Mouse (Mus musculus) stomach, postnatal 0 days (tissue): ENCODE measurements around the gene 5730596B20Rik. TPM values are rescaled to one million over a fixed set of nuclear protein-coding genes. Genes with fewer than 3 reads are reported as not detected.
A peak's percentile ranks its signal among the peaks of the same experiment; 100 is the strongest.

Experiments
- ATAC-seq: fragments of 200-750 bp; cut with Nextera tagmentation; 2 replicates; pipeline ENCODE4 v1.8.0; 2017; ENCODE audit not compliant: low FRiP score, low TSS enrichment
- DNase-seq: peaks from one replicate; pipeline ENCODE4 v3.0.0-alpha.2; 2016; ENCODE audit warnings: low spot score
- H3K27ac ChIP-seq: fragments of 300-500 bp; sonication (generic); replicated peaks from 2 replicates; pipeline ENCODE4 v1.5.1; 2014; ENCODE audit warnings: mild to moderate bottlenecking, control low read depth
- H3K27me3 ChIP-seq: fragments of 300-500 bp; sonication (generic); 2 replicates; pipeline ENCODE4 v1.6.1; 2014; ENCODE audit warnings: low read length; ENCODE audit not compliant: control insufficient read depth, insufficient read depth
- H3K36me3 ChIP-seq: fragments of 300-500 bp; sonication (generic); 2 replicates; pipeline ENCODE4 v1.6.1; 2014; ENCODE audit warnings: low read length, mixed read lengths; ENCODE audit not compliant: control insufficient read depth, insufficient read depth
- H3K4me1 ChIP-seq: fragments of 300-500 bp; sonication (generic); replicated peaks from 2 replicates; pipeline ENCODE4 v1.6.1; 2014; ENCODE audit warnings: antibody characterized with exemption; ENCODE audit not compliant: control insufficient read depth, insufficient read depth
- H3K4me2 ChIP-seq: fragments of 300-500 bp; sonication (generic); replicated peaks from 2 replicates; pipeline ENCODE4 v1.6.1; 2014; ENCODE audit warnings: low read depth, mild to moderate bottlenecking, control low read depth, moderate library complexity
- H3K4me3 ChIP-seq: fragments of 300-500 bp; sonication (generic); 2 replicates; pipeline ENCODE4 v1.5.1; 2014; ENCODE audit warnings: low read depth, low read length, control low read depth
- H3K9ac ChIP-seq: fragments of 300-500 bp; sonication (generic); 2 replicates; pipeline ENCODE4 v1.6.1; 2014; ENCODE audit warnings: mild to moderate bottlenecking, low read length, control low read depth, mixed read lengths
- H3K9me3 ChIP-seq: fragments of 300-500 bp; sonication (generic); 2 replicates; pipeline ENCODE4 v1.6.1; 2016; ENCODE audit warnings: low read length; ENCODE audit not compliant: control insufficient read depth
- CTCF ChIP-seq: IDR thresholded peaks from 2 replicates; pipeline ENCODE4 v1.5.1; 2016; ENCODE audit warnings: antibody characterized with exemption, low read depth, mild to moderate bottlenecking, moderate library complexity
- EP300 ChIP-seq: optimal IDR thresholded peaks from 2 replicates; pipeline ENCODE3; 2016; ENCODE audit warnings: antibody characterized with exemption
- WGBS: fragments of 180-500 bp; shearing (Covaris S2); extraction: QIAGEN DNeasy Blood & Tissue Kit; methylation state at CpG from one replicate; pipeline ENCODE4 v1.1.7; 2014; 5-methylcytosine and 5-hydroxymethylcytosine counted together
- polyA plus RNA-seq: library from polyadenylated mRNA; unstranded; fragments of >200 nt; fragmentation: Nextera tagmentation; extraction: Ambion mirVana; gene quantifications from 2 replicates; pipeline ENCODE4 v1.2.1, GENCODE M21; 2015

Gene 5730596B20Rik
- polyA plus RNA-seq, 1 experiment from 2014 or later = 0.90 TPM

DNA sequence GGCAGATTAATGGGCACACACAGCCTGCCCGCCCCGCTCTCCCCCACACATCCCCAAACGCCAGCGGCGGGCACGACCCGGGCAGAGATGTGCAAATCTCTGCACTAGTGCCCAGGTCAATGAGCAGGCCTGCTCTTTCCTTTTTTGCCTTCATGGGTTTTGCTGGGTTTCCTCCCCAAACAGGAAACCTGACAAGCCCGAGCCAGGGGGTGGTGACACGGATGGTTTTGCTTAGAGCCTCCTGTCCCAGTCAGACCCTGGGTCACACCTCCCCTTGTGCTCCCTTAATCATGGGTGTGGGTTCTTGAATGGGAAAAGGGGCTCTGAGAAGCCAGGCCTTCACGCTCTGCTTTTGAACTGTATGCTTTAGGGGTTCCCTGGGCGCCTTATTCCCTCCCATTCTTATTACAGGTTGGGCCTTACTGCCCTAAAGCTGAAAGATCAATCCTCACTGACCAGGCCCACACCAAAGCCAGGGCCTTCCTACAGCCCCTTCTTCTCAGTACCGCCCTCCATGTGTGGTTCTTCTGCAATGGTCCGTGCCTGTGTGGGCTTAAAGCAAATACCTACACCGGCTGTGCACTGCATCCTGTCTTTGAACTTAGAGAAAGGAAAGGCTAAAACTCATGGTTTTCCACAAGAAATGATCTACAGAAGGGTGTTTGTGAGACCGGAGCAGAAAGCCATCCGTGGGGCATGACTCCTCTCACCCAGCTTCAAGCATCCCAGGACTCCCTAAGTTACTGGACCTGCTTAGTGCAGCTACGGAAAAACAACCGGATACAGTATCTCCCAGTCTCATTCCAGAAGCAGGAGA, 31.8 kb downstream of the 5730596B20Rik start:
- no peaks in the 10 kb centered on the region for H3K36me3 ChIP-seq
- no peaks in the 10 kb centered on the region for H3K9me3 ChIP-seq
- peak overlapping the region; percentile 78 for H3K27ac ChIP-seq
- ATAC-seq = no peak
- no peak for DNase-seq
- peak overlapping the region; percentile 42 for H3K4me3 ChIP-seq
- TF ChIP-seq CTCF (no peak), EP300 (no peak)
- H3K4me1 ChIP-seq = no peaks in the 10 kb centered on the region
- H3K27me3 ChIP-seq = peaks cover 8% of the 10 kb centered on the region; the same call in 1 of the 2 replicates
- WGBS = 17% methylated on average over 18 of the region's 18 CpGs
- H3K4me2 ChIP-seq = peak overlapping the region; percentile 76
- H3K9ac ChIP-seq = peak overlapping the region; percentile 53

DNA sequence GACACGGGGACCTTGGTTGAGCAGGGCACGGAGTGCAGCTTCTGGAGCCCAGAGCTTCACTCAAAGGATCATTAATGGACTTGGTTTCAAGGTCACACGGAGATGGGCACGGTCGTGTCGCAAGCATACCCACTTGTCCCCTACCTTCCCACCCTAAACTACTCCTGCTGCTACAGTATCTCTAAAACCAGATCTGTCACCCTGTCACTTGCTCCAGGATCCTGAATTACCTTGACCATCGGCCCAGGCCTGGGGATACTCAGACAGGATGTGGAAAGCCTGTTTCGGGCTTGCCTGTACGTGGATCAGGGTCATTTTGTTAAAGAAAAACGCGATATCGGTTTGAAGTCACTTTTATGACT, 32.4 kb downstream of the 5730596B20Rik start:
- Histone ChIP-seq H3K4me2 (peak overlapping the region; percentile 76), H3K9ac (peak overlapping the region; percentile 53), H3K36me3 (no peaks in the 10 kb centered on the region), H3K4me1 (no peaks in the 10 kb centered on the region), H3K27ac (peak overlapping the region; percentile 40), H3K9me3 (no peaks in the 10 kb centered on the region), H3K27me3 (peaks cover 12% of the 10 kb centered on the region; the same call in 1 of the 2 replicates), H3K4me3 (peak overlapping the region; percentile 42)
- DNase-seq (no peak), ATAC-seq (no peak)
- WGBS = 35% methylated on average over 12 of the region's 12 CpGs
- no peak for TF ChIP-seq CTCF
- TF ChIP-seq EP300 = no peak

DNA sequence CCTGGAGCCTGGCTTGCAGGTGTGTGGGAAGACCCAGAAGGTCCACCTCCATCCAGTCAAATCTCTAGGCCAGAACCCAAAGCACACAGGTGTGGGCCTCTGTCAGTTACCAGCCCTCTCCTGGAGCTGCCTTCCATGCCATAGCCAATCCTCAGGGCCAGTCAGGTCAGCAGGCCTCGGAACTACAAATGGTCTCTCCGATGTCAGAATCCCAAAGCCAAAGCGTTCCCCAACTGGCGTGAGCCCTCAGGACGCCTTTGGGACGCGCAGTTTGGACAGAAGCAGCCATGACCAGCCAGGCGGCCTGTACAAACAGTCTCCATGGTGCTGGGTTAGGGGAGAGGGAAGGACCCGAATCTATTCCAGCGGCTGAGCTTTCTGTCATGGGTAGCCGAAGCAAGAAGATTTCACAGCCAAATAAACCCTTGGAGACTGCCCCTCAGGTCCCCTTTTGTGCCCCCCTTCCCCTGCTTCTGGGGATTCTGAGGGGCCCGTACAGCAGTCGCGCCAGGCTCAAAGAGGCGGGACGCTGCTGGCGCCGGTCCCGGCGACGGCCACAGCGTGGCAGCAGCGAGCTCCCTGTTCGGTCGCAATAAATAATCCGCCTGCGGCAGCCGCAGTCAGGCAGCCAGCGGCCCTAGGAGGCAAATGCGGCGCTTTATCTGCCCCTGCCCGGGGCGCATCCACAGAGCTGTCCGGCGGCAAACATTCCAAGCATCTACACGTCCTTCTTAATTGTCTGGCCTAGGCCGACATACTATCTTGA, 34.1 kb downstream of the 5730596B20Rik start:
- H3K36me3 ChIP-seq = no peaks in the 10 kb centered on the region
- no peaks in the 10 kb centered on the region for H3K4me1 ChIP-seq
- DNase-seq = peak; percentile 78
- peak overlapping the region; percentile 55 for H3K4me3 ChIP-seq
- peak overlapping the region; percentile 69 for H3K9ac ChIP-seq
- no peak for TF ChIP-seq EP300
- peak; percentile 84 for TF ChIP-seq CTCF
- 4% methylated on average over 37 of the region's 37 CpGs for WGBS
- H3K27me3 ChIP-seq = peaks cover 23% of the 10 kb centered on the region; the same call in 1 of the 2 replicates
- peak; percentile 58 for ATAC-seq
- H3K27ac ChIP-seq = peak overlapping the region; percentile 89; the same call in 1 of the 2 replicates
- no peaks in the 10 kb centered on the region for H3K9me3 ChIP-seq
- H3K4me2 ChIP-seq = peak overlapping the region; percentile 47

DNA sequence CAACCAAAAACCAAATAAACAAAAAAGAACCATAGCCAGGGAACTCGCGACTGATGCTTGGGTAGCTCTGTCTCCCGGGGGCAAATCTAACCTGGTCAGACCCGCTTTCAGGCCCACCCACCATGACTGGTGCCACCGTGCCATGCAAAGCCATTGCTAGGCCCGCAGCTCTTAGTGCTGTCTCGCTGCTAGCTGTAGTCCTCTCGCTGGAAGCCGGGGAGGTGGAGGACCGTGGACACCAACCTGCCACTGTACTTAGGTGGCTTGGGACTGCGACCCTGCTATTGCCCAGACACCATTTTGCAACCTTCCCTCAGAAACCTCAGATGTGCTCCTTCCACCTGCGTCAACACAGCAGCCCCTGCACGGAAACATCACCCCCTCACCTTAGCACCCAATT, 34.7 kb downstream of the 5730596B20Rik start:
- Histone ChIP-seq H3K4me1 (no peaks in the 10 kb centered on the region), H3K4me2 (peak overlapping the region; percentile 47), H3K27me3 (peaks cover 25% of the 10 kb centered on the region; the same call in 1 of the 2 replicates), H3K36me3 (no peaks in the 10 kb centered on the region), H3K9ac (peak overlapping the region; percentile 69), H3K9me3 (no peaks in the 10 kb centered on the region), H3K27ac (peak overlapping the region; percentile 89), H3K4me3 (peak overlapping the region; percentile 55)
- TF ChIP-seq EP300 (no peak), CTCF (no peak)
- ATAC-seq (no peak), DNase-seq (no peak)
- 10% methylated on average over 13 of the region's 13 CpGs for WGBS

DNA sequence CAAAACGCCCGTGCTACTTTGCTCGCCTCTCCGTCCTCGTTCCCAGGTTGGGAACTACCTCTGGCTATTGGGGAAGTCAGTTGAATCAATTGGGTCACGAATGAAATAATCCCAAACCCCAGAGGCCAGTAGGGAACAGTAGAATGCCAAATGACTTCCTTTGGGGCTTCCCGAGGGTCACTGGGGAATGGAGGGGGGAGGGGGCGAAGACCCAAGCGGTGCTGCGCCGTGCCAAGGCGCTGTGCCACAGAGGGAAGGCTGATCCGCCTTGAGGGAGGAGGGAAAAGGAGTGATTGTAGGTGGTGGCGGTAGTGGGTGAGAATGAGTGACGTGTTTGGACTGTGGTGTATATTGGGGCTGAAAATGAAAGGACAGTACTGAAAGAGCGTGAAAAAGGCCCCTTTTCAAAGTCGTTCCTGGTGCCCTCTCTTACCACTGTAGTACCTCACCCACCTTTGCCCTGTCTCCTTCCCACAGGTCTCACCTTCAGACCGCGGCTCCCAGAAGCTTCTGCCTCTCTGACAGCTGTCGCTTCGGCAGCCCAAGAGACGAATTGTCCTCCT, 35.3 kb downstream of the 5730596B20Rik start:
- Histone ChIP-seq H3K9me3 (no peaks in the 10 kb centered on the region), H3K9ac (peak overlapping the region; percentile 69), H3K36me3 (no peaks in the 10 kb centered on the region), H3K27ac (peak overlapping the region; percentile 89), H3K4me1 (no peaks in the 10 kb centered on the region), H3K27me3 (peaks cover 23% of the 10 kb centered on the region; the same call in 1 of the 2 replicates), H3K4me3 (peak overlapping the region; percentile 55), H3K4me2 (peak overlapping the region; percentile 47)
- DNase-seq (no peak), ATAC-seq (no peak)
- TF ChIP-seq EP300 (no peak), CTCF (no peak)
- WGBS = 13% methylated on average over 21 of the region's 22 CpGs
